Mouse (Mus musculus) bone marrow macrophage, adult 2 months (primary cell): ENCODE measurements around the gene Hecw1.

Experiments
- CTCF ChIP-seq: IDR thresholded peaks from 2 replicates; pipeline ENCODE4 v1.5.1; 2012; ENCODE audit warnings: low read depth, mild to moderate bottlenecking, low read length, moderate library complexity
- POLR2A ChIP-seq: IDR thresholded peaks from 2 replicates; pipeline ENCODE4 v1.6.1; 2012; ENCODE audit warnings: mild to moderate bottlenecking, low read depth, low read length, borderline replicate concordance

DNA sequence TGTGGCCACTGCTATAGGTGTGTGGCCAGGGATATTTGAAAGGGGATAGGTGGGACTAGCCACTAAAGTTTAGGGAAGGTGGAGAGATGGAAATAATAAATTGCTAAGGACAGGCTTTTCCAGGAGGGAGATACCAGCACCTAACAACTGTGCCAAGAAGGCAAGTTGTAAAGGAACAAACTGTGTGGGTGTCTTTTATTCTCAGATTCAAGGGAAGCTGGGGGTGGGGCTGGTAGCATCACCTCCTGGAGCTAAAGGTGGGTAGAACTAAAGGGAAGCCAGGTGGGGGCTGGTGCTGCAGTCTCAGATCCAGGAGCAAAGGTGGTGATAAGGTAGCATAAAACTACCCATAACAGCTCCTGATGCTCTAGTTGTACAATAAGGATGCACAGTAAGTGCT, 251.6 kb downstream of the Hecw1 start:
- no peak for TF ChIP-seq POLR2A
- no peak for TF ChIP-seq CTCF
